Mouse (Mus musculus): ENCODE data around the gene Tmem44.
"Not testable (repeated sequence)": the region's sequence is repeated elsewhere in the genome, so short reads cannot be mapped to it uniquely, and the experiment has no call there.

The Tmem44 gene

DNA sequence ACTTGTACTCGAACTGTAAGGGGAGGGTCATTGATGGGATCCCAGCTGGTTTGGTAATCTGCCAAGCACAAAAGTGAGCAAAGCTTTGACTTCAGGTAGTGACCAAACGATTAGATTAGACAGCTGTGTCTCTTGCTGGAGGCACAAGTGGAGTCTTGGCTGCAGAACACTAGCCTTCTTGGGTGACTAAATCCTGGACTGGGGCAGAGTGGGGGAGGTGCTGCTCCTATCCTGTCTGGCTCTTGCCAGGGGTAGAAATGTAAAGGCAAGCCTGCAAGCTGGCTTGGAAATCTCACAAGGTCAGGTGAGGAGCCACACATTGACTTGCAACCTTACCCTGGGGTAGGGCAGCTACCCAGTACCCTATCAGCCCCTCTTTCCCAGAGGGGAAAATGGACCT, 59.9 kb downstream of the Tmem44 start:
- DNase-seq: no peak

GRCm38 (mm10) chr16:30490316-30490715, 60.3 kb downstream of the Tmem44 start:
- DNase-seq: no peak

GRCm38 (mm10) chr16:30489662-30490061, 61.0 kb downstream of the Tmem44 start:
- no peak for DNase-seq

- no peak for DNase-seq
Measured at GRCm38 (mm10) chr16:30486498-30486897, 64.1 kb downstream of the Tmem44 start.

DNA sequence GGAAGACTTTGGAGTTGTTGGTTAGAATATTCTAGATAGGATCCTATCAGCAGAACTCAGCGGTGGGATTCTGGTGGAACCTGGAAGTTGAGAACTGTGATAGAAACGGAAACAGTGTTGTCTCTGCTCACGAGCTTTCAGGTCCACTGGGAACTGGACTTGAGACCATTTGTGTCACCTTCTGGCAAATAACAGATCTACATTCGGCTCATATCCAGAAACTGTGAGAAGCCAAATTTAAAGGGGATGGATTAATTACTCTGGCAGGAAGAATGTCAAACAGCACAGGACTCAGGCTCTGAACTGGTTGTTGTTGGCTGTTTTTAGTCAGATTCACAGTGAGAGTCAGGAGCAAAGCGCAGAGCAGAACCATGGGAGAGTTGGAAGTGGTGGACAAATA, 72.9 kb downstream of the Tmem44 start:
- no peak for DNase-seq

GRCm38 (mm10) chr16:30477006-30477405, 73.6 kb downstream of the Tmem44 start:
- DNase-seq: no peak

DNA sequence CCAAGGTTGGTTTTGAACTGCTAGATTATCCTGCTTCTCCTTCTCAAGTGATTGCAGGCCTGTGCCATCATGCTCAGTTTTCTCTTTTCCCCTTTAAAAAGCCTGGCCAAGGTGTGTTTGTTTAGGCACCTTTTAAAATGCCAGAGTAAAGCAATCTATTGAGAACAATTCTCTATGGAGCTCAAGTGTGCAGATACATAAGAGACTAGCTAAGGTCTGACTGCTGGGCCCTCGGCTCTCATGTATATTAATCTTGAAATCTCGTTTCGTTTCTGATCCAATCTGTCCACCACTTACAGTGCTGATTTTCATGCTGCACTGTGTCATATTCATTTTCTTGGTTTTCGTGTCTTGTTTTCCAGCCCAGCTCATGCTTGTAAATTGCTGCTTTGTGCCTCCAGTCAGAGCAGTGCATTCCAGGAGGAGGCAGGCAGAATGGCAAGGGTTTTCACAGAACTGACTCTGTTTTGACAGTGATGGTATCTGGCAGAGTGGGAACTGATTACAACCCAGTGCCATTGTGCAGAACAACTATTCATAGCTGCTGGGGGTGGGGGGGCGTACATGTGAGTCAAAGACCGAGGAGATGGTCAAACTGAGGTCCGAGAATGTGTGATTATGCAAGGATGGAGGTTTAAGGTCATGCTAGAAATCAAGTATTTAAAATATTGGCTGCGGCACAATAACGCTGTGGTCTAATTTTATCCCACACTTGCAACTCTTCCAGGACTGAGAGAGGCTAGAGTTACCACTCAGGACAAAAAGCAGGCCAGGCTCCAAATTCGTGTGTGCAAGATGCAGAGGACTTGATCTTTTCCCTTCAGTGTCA, 74.8 kb downstream of the Tmem44 start:
- peak; percentile 2 for DNase-seq

GRCm38 (mm10) chr16:30472447-30472846, 78.2 kb downstream of the Tmem44 start:
- no peak for DNase-seq

- DNase-seq: no peak
Measured at GRCm38 (mm10) chr16:30471912-30472311, 78.7 kb downstream of the Tmem44 start.

DNA sequence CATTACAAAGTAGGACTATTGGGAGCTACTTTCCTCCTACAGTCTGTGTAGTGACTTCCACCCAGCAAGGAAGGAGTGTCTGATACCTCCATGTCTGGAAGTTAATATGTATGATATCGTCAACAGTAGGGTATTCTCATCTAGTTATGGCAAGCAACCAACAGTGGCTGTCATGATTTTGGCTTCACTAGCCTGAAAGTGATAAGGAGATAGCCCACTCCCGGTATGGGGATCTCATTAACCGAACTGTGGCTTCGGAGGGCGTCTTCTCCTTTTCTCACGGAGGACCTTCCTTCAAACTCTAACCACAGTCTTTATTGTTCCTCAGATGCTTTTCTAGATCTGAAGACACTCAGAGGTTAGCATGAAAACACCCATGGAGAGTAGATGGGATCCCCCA, 81.7 kb downstream of the Tmem44 start:
- DNase-seq: no peak

DNA sequence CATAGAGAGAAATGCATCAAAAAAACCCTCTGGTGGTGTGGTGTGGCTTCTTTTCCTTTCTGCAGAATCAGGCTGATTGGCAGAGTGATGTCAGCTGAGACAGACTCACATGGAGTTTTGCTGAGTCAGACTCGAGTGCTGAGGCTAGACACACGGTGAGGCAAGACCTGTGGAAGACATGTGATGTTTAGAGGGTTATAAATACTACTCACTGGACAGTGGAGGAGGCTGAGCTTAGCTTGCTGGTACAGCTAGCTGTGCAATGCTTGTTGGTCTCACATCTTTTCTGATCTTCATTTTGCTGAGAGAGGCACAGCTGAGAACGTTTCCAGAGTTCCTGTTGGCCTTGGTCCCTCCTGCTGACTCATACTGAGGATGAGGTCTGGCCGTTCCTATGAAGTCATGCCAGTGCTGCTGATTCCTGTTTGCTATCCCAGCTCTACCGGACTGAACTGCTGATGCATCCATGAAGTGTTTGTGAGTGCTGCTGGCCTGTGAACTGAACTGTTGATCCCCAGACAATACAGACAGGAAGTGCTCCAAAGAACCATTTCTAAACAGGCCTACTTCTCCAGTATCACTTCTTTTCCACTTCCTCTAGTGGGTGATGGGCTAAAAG, 84.9 kb downstream of the Tmem44 start:
- no peak for DNase-seq

DNA sequence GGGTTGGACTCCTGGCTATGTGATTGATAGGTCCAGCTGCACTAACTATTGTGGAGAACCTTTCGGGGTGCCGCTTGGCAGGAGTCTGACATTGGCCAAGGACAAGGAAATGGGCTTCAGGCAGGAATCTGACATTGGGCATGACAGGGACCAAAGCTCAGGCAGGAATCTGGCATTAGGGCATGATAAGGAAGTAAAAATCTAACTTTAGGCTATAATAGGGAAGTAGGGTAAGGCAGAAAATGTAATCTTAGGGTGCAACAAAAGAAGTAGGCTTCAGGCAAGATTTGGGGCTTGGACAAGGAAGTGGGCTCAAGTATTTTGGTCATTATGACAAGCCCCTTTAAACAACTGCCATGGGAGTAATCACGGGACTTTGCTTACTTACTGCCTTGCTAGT, 85.9 kb downstream of the Tmem44 start:
- DNase-seq: not testable (repeated sequence)

All from cerebellum, adult 9-10 months (tissue).